Mouse (Mus musculus) urinary bladder, postnatal 14 days (tissue): ENCODE measurements around the gene Tnfrsf23.
"Not testable (repeated sequence)": the region's sequence is repeated elsewhere in the genome, so short reads cannot be mapped to it uniquely, and the experiment has no call there.

Experiments used
- DNase-seq: peaks from one replicate; pipeline ENCODE4 v3.0.0; 2021; ENCODE audit warnings: low spot score

The Tnfrsf23 gene

GRCm38 (mm10) chr7:143685359-143686067, at the start of gene Tnfrsf23:
Gene Tnfrsf23, minus strand, starts transcription at chr7:143685872.
- peak; percentile 81 for DNase-seq

- no peak for DNase-seq
Observed at GRCm38 (mm10) chr7:143733746-143734145, 48.1 kb upstream of the Tnfrsf23 start.

- DNase-seq: peak; percentile 50
Observed at GRCm38 (mm10) chr7:143729886-143730285, 44.2 kb upstream of the Tnfrsf23 start.

GRCm38 (mm10) chr7:143726396-143726795, 40.7 kb upstream of the Tnfrsf23 start:
- DNase-seq: no peak

- peak; percentile 73 for DNase-seq
Observed at GRCm38 (mm10) chr7:143723841-143724240, 38.2 kb upstream of the Tnfrsf23 start.

- DNase-seq: no peak
Observed at GRCm38 (mm10) chr7:143722646-143723045, 37.0 kb upstream of the Tnfrsf23 start.

GRCm38 (mm10) chr7:143717811-143718210, 32.1 kb upstream of the Tnfrsf23 start:
- no peak for DNase-seq

- DNase-seq: no peak
Observed at GRCm38 (mm10) chr7:143713421-143713820, 27.7 kb upstream of the Tnfrsf23 start.

- DNase-seq: no peak
Observed at GRCm38 (mm10) chr7:143712771-143713348, 27.2 kb upstream of the Tnfrsf23 start.

GRCm38 (mm10) chr7:143712023-143712422, 26.4 kb upstream of the Tnfrsf23 start:
- DNase-seq: no peak

GRCm38 (mm10) chr7:143711381-143711780, 25.7 kb upstream of the Tnfrsf23 start:
- no peak for DNase-seq

GRCm38 (mm10) chr7:143709395-143709794, 23.7 kb upstream of the Tnfrsf23 start:
- no peak for DNase-seq

- DNase-seq: peak; percentile 95
Observed at GRCm38 (mm10) chr7:143706697-143707438, 21.2 kb upstream of the Tnfrsf23 start.

GRCm38 (mm10) chr7:143696140-143696539, 10.5 kb upstream of the Tnfrsf23 start:
- DNase-seq: peak; percentile 49

GRCm38 (mm10) chr7:143694550-143694949, 8.9 kb upstream of the Tnfrsf23 start:
- no peak for DNase-seq

GRCm38 (mm10) chr7:143692746-143693510, 7.3 kb upstream of the Tnfrsf23 start:
- no peak for DNase-seq

GRCm38 (mm10) chr7:143691909-143692308, 6.2 kb upstream of the Tnfrsf23 start:
- no peak for DNase-seq

GRCm38 (mm10) chr7:143691181-143691580, 5.5 kb upstream of the Tnfrsf23 start:
- no peak for DNase-seq

GRCm38 (mm10) chr7:143689946-143690345, 4.3 kb upstream of the Tnfrsf23 start:
- no peak for DNase-seq

- DNase-seq: no peak
Observed at GRCm38 (mm10) chr7:143689481-143689880, 3.8 kb upstream of the Tnfrsf23 start.

- not testable (repeated sequence) for DNase-seq
Observed at GRCm38 (mm10) chr7:143686676-143687075, 1.0 kb upstream of the Tnfrsf23 start.

- not testable (repeated sequence) for DNase-seq
Observed at GRCm38 (mm10) chr7:143686191-143686590, 519 bp upstream of the Tnfrsf23 start.
